Mouse (Mus musculus): ENCODE measurements around the gene Trank1.

Trank1 gene

GRCm38 (mm10) chr9:111425113-111425512 lies 113.6 kb downstream of the Trank1 start:
- DNase-seq (ENCODE audit: low spot score in 2 of 2): no peak

GRCm38 (mm10) chr9:111425952-111426351 lies 114.4 kb downstream of the Trank1 start:
- no peak for DNase-seq (ENCODE audit: low spot score in 2 of 2)

- no peak for DNase-seq (ENCODE audit: low spot score in 2 of 2)
Measured at GRCm38 (mm10) chr9:111427891-111428555, 116.5 kb downstream of the Trank1 start.

GRCm38 (mm10) chr9:111428698-111429362 lies 117.3 kb downstream of the Trank1 start:
- DNase-seq (ENCODE audit: low spot score in 2 of 2): no peak

- no peak for DNase-seq (ENCODE audit: low spot score in 2 of 2)
Measured at GRCm38 (mm10) chr9:111429363-111429750, 117.8 kb downstream of the Trank1 start.

GRCm38 (mm10) chr9:111435429-111435828 lies 123.9 kb downstream of the Trank1 start:
- DNase-seq (ENCODE audit: low spot score in 2 of 2): no peak

- no peak for DNase-seq (ENCODE audit: low spot score in 2 of 2)
Measured at GRCm38 (mm10) chr9:111438904-111439835, 127.6 kb downstream of the Trank1 start, which contains the start of gene Dclk3. TSS of gene Dclk3 (plus strand) at chr9:111439081.

GRCm38 (mm10) chr9:111439836-111440201 lies 128.3 kb downstream of the Trank1 start:
- DNase-seq (ENCODE audit: low spot score in 2 of 2): no peak

- DNase-seq (ENCODE audit: low spot score in 2 of 2): no peak
Measured at GRCm38 (mm10) chr9:111440446-111440845, 128.9 kb downstream of the Trank1 start.

- DNase-seq (ENCODE audit: low spot score in 2 of 2): no peak
Measured at GRCm38 (mm10) chr9:111441151-111441550, 129.6 kb downstream of the Trank1 start.
